Mouse (Mus musculus) intestine, embryonic 14.5 days (tissue): ENCODE results near the gene Pan2. TPM values are rescaled to one million over a fixed set of nuclear protein-coding genes. Genes with fewer than 3 reads are reported as not detected.
"Not testable (repeated sequence)": the region's sequence is repeated elsewhere in the genome, so short reads cannot be mapped to it uniquely, and the experiment has no call there.

Experiments
- ATAC-seq: fragments of 200-750 bp; cut with Nextera tagmentation; replicated peaks from 2 replicates; pipeline ENCODE4 v1.8.0; 2017; ENCODE audit warnings: low read depth, moderate number of reproducible peaks, moderate TSS enrichment, moderate library complexity; ENCODE audit not compliant: low FRiP score, low TSS enrichment
- DNase-seq: peaks from one replicate; pipeline ENCODE4 v3.0.0-alpha.2; 2018; ENCODE audit warnings: low spot score
- H3K27ac ChIP-seq: fragments of 300-500 bp; sonication (generic); 2 replicates; pipeline ENCODE4 v1.5.1; 2014; ENCODE audit warnings: low read depth, mild to moderate bottlenecking, control low read depth
- H3K27me3 ChIP-seq: fragments of 300-500 bp; sonication (generic); replicated peaks from 2 replicates; pipeline ENCODE4 v1.6.1; 2014; ENCODE audit warnings: low read length, control low read depth; ENCODE audit not compliant: control insufficient read depth, insufficient read depth
- H3K36me3 ChIP-seq: fragments of 300-500 bp; sonication (generic); 2 replicates; pipeline ENCODE4 v1.6.1; 2014; ENCODE audit warnings: low read length, control low read depth; ENCODE audit not compliant: control insufficient read depth, insufficient read depth
- H3K4me1 ChIP-seq: fragments of 300-500 bp; sonication (generic); replicated peaks from 2 replicates; pipeline ENCODE4 v1.6.1; 2014; ENCODE audit warnings: low read length, control low read depth, mixed read lengths; ENCODE audit not compliant: control insufficient read depth, insufficient read depth
- H3K4me2 ChIP-seq: fragments of 300-500 bp; sonication (generic); 2 replicates; pipeline ENCODE4 v1.6.1; 2014; ENCODE audit warnings: low read length
- H3K4me3 ChIP-seq: fragments of 300-500 bp; sonication (generic); 2 replicates; pipeline ENCODE4 v1.5.1; 2014; ENCODE audit warnings: low read depth, low read length, control low read depth, mixed read lengths
- H3K9ac ChIP-seq: fragments of 300-500 bp; sonication (generic); 2 replicates; pipeline ENCODE4 v1.6.1; 2014; ENCODE audit warnings: mild to moderate bottlenecking, low read length
- H3K9me3 ChIP-seq: fragments of 300-500 bp; sonication (generic); 2 replicates; pipeline ENCODE4 v1.6.1; 2016; ENCODE audit warnings: low read length, control low read depth; ENCODE audit not compliant: control insufficient read depth
- WGBS: fragments of 180-500 bp; shearing (Covaris S2); extraction: QIAGEN DNeasy Blood & Tissue Kit; methylation state at CpG from one replicate; pipeline ENCODE4 v1.1.7; 2014; 5-methylcytosine and 5-hydroxymethylcytosine counted together
- polyA plus RNA-seq: library from polyadenylated mRNA; unstranded; fragments of >200 nt; fragmentation: Nextera tagmentation; extraction: Ambion mirVana; gene quantifications from 2 replicates; pipeline ENCODE4 v1.2.1, GENCODE M21; 2014

Gene Pan2
- polyA plus RNA-seq, 1 experiment from 2014 or later, result 32.7 TPM

DNA sequence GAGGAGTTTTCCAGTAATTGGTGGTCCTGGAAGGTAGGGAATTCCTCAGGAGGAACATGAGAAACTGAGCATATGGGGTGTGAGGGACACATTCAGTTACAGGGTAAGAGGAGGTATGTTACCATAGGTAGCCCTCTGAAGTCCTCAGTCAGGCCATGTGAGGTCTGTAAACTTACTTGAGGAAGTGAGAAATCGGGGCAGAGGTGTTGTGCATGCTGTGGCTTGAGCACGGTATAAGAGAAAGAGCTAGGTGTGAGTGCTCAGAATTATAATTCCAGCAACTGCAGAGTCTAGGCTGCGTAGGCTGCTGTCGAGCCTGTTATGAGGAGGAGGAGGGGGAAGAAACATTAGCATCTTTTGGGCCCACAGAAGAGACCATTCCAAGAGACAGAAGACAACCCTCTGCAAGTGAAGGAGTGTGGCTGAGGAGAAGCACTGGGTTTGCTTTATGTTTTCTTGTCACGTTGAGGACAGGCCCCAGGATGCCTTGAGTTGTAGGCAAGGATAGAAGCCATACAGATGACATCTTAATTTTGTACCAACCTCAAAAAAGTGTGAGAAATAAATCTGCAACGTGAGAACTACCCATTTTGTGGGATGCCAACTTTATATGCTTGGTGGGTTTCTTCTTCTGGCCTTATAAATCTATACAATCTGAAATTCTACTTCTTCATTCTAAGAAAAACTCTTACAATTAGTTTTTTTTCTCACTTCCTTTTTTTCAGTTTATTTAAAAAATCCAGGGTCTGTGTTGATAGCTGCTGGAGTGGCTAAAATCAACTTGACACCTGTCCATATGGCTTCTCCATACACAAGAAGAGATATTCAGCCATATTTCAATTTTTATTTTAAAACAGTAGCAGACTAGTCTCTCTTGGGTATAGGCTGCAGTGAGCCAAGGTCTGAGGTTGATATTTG, 39.5 kb upstream of the Pan2 start:
- 74% methylated on average over 6 of the region's 6 CpGs for WGBS
- Histone ChIP-seq H3K4me3 (no peak overlapping the region), H3K4me2 (no peak overlapping the region), H3K27me3 (no peaks in the 10 kb centered on the region), H3K4me1 (no peaks in the 10 kb centered on the region), H3K27ac (no peak overlapping the region), H3K9ac (no peak overlapping the region), H3K36me3 (no peaks in the 10 kb centered on the region), H3K9me3 (no peaks in the 10 kb centered on the region)
- DNase-seq, result no peak
- no peak for ATAC-seq

DNA sequence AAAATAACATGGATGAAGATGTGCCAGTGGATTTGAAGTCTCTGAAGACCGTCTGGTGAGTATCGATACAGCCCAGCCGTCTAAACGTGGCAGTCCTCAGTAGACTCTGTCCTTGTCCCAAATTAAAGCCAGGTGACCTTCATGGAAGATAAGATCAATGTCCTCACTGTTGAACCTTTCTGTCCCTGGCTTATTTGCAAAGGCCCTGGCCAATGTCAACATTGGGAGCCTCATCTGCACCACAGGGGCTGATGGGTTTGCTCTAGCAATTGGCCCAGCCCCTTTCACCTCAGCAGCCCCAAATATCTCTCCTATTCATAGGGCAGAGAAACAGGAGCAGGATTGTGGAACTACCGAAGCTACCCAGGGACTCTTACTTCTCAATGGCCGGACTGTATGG, 34.8 kb upstream of the Pan2 start, which contains the start of gene Apof:
TSS of gene Apof (plus strand) at position 301 of the 400 bp plus-strand sequence.
- WGBS, result 75% methylated on average over 6 of the region's 6 CpGs
- ATAC-seq (no peak), DNase-seq (no peak)
- Histone ChIP-seq H3K9ac (no peak within 1 kb of the TSS), H3K27me3 (no peaks in the 10 kb centered on the region), H3K4me2 (no peak within 1 kb of the TSS), H3K36me3 (no peaks in the 10 kb centered on the region), H3K4me3 (no peak within 1 kb of the TSS), H3K27ac (no peak within 1 kb of the TSS), H3K4me1 (no peaks in the 10 kb centered on the region; the same call in 1 of the 2 replicates), H3K9me3 (no peaks in the 10 kb centered on the region)

DNA sequence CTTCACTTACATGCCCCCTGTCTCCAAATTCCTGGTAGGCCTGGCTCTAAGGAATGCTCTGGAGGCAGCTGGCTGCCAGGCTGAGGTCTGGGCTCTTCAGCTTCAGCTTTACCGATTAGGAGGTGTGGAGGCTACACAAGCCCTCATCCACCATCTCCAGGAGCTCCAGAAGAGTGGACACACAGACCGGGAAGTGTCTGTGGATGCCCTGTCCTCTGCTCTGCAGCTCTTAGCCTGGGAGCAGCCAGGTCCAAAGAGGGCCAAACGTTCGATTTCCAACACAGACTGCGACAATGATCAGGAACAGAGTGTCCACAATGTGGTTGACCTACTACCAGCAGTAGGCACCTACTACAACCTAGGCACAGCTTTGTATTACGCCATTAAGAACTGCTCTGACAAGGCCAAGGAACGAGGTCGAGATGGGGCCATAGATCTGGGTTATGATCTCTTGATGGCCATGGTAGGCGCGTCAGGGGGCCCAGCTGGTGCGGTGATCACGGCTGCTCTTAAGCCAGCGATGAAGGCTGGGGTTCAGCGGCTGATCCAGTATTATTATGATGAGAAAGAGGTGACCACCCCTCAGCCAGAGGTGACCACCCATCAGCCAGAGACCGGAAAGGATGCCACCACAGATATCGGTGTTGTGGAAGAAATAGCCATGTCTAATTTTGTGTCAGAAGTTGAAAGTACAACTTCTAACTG, 33.8 kb upstream of the Pan2 start:
- no peaks in the 10 kb centered on the region; the same call in 1 of the 2 replicates for H3K4me1 ChIP-seq
- H3K27ac ChIP-seq, result no peak overlapping the region
- H3K4me2 ChIP-seq, result peak overlapping the region; percentile 79
- no peak overlapping the region for H3K9ac ChIP-seq
- H3K9me3 ChIP-seq, result no peaks in the 10 kb centered on the region
- H3K36me3 ChIP-seq, result no peaks in the 10 kb centered on the region
- WGBS, result 91% methylated on average over 16 of the region's 16 CpGs
- ATAC-seq (no peak), DNase-seq (no peak)
- peak overlapping the region; percentile 78 for H3K4me3 ChIP-seq
- no peaks in the 10 kb centered on the region for H3K27me3 ChIP-seq

DNA sequence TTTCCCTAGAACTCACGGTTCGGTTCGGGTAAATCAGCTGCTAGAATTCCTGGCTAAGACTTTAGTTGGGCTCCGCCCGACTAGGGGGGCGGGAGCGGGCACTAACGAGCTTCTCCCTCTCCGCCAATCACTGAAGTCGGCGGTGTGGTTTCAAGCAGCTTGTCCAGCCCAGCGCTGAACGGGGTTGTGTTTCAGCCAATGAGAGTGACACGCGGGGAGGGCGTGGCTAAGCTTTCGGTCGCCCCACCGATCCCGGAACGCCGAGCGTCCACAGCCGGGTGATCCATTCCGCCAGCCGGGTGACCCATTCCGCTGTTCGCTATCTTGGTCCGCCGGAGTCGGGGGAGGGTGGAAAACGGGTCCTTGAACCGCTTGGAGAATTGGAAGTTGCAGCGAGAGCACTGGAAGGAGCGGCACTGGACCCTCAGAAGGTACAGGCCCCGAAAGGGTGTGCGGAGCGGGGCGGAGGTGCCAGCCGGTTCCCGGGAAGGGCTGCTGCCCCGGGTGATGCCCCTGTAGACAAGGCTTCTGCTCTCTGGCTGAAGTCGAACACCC, 32.8 kb upstream of the Pan2 start, which contains the start of gene Stat2:
TSS of gene Stat2 (plus strand) at position 273 of the 555 bp plus-strand sequence.
- DNase-seq, result peak; percentile 96
- Histone ChIP-seq H3K36me3 (no peaks in the 10 kb centered on the region), H3K4me2 (peak within 1 kb of the TSS; percentile 79), H3K9ac (peak within 1 kb of the TSS; percentile 64), H3K4me3 (peak within 1 kb of the TSS; percentile 78), H3K27ac (peak within 1 kb of the TSS; percentile 74), H3K9me3 (no peaks in the 10 kb centered on the region), H3K27me3 (no peaks in the 10 kb centered on the region), H3K4me1 (no peaks in the 10 kb centered on the region; the same call in 1 of the 2 replicates)
- ATAC-seq, result peak; percentile 100
- under 1% methylated on average over 43 of the region's 43 CpGs for WGBS

DNA sequence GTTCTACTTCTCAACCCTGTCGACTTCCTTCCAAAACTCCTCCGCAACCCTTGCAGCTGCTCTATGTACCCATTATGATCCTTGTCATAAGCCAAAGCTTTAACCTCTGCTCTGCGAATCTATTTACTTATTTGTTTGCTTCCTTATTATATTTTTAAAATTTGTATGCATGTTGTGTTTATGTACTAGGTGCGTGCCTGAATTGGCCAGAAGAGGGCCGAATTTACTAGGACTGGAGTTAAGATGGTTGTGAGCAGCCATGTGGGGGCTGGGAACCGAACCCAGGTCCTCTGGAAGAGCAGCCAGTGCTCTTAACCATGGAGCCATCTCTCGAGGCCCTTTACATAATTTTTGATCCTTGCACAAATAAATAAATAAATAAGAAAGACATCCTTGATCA, 32.3 kb upstream of the Pan2 start:
- H3K4me2 ChIP-seq, result peak overlapping the region; percentile 79
- no peaks in the 10 kb centered on the region; the same call in 1 of the 2 replicates for H3K4me1 ChIP-seq
- no peak for DNase-seq
- peak overlapping the region; percentile 64 for H3K9ac ChIP-seq
- 45% methylated on average over 7 of the region's 7 CpGs for WGBS
- no peaks in the 10 kb centered on the region for H3K36me3 ChIP-seq
- H3K4me3 ChIP-seq, result peak overlapping the region; percentile 78
- no peaks in the 10 kb centered on the region for H3K27me3 ChIP-seq
- peak overlapping the region; percentile 74 for H3K27ac ChIP-seq
- no peaks in the 10 kb centered on the region for H3K9me3 ChIP-seq
- ATAC-seq, result no peak

DNA sequence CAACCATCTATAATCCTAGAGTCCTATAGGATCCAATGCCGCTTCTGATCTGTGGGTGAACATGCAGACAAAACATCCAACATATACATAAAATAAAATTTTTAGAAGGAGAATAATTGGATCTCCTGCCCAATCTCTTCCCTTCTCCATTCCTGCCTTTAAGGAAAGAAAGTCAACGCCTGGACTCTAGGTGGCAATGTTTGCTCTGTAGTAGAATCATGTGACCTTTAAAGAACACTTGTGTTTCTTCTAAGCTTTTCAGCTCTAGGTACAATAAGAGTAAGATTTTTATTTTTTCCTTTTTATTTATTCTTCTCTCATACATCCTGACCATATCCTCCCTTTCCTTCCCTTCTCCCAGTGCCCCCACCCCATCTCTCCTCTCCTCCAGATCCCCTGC, 31.3 kb upstream of the Pan2 start:
- WGBS, result 60% methylated on average over 2 of the region's 2 CpGs
- no peak overlapping the region for H3K4me2 ChIP-seq
- no peak overlapping the region for H3K27ac ChIP-seq
- no peak for ATAC-seq
- no peak for DNase-seq
- no peaks in the 10 kb centered on the region for H3K27me3 ChIP-seq
- no peak overlapping the region for H3K4me3 ChIP-seq
- H3K36me3 ChIP-seq, result peaks cover 3% of the 10 kb centered on the region; the same call in 1 of the 2 replicates
- no peaks in the 10 kb centered on the region for H3K9me3 ChIP-seq
- H3K9ac ChIP-seq, result no peak overlapping the region
- no peaks in the 10 kb centered on the region; the same call in 1 of the 2 replicates for H3K4me1 ChIP-seq

DNA sequence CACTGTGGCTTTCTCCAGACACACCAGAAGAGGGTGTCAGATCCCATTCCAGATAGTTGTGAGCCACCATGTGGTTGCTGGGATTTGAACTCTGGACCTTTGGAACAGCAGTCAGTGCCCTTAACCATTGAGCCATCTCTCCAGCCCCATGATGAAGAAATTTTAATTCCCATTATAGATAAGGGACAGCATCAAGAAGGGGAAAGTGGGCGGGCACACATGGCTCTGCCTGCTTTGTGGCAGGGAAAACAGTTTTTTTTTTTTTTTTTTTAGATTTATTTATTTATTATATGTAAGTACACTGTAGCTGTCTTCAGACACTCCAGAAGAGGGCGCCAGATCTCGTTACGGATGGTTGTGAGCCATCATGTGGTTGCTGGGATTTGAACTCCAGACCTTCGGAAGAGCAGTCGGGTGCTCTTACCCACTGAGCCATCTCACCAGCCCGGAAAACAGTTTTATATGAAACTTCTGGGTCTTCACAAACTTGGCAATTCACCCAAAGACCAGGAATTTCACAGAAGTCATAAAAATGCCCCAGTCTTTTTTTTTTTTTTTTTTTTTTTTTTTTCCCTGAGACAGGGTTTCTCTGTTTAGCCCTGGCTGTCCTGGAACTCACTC, 30.2 kb upstream of the Pan2 start:
- H3K4me1 ChIP-seq, H3K9ac ChIP-seq, H3K27me3 ChIP-seq, H3K9me3 ChIP-seq, H3K27ac ChIP-seq, H3K4me2 ChIP-seq, ATAC-seq, H3K4me3 ChIP-seq, H3K36me3 ChIP-seq, DNase-seq: not testable (repeated sequence)
- 90% methylated on average over 4 of the region's 7 CpGs for WGBS

DNA sequence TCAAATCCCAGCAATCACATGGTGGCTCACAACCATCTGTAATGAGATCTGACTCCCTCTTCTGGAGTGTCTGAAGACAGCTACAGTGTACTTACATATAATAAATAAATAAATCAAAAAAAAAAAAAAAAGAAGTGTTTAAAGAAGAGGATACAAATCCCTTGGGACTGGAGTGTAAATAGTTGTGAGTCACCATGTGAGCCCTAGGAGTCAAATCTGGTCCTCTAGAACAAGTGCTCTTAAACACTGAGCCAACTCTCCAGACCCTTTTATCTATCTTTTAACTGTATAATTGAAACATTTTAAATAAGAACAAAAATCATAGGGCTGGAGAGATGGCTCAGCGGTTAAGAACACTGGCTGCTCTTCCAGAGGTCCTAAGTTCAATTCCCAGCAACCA, 27.8 kb upstream of the Pan2 start:
- peaks cover 17% of the 10 kb centered on the region for H3K36me3 ChIP-seq
- H3K9ac ChIP-seq, H3K9me3 ChIP-seq, H3K4me3 ChIP-seq, H3K27me3 ChIP-seq, DNase-seq, ATAC-seq, H3K27ac ChIP-seq, H3K4me1 ChIP-seq, H3K4me2 ChIP-seq: not testable (repeated sequence)
- 100% methylated on average over 1 of the region's 1 CpGs for WGBS
